Mouse (Mus musculus) thymus, postnatal 0 days (tissue): ENCODE data around the gene Rapgef1. TPM values are rescaled to one million over a fixed set of nuclear protein-coding genes. Genes with fewer than 3 reads are reported as not detected.
"Not testable (repeated sequence)": the region's sequence is repeated elsewhere in the genome, so short reads cannot be mapped to it uniquely, and the experiment has no call there.

Source experiments
- DNase-seq: peaks from one replicate; pipeline ENCODE4 v3.0.0-alpha.2; 2015; ENCODE audit warnings: low spot score
- polyA plus RNA-seq: library from polyadenylated mRNA; unstranded; fragments of >200 nt; fragmentation: Nextera tagmentation; extraction: Ambion mirVana; gene quantifications from 2 replicates; pipeline ENCODE4 v1.2.1, GENCODE M21; 2015

Gene Rapgef1
- polyA plus RNA-seq, 1 experiment from 2014 or later, result 19.1 TPM

GRCm38 (mm10) chr2:29623247-29624090 is 3.9 kb downstream of the Rapgef1 start:
- DNase-seq, result no peak

DNA sequence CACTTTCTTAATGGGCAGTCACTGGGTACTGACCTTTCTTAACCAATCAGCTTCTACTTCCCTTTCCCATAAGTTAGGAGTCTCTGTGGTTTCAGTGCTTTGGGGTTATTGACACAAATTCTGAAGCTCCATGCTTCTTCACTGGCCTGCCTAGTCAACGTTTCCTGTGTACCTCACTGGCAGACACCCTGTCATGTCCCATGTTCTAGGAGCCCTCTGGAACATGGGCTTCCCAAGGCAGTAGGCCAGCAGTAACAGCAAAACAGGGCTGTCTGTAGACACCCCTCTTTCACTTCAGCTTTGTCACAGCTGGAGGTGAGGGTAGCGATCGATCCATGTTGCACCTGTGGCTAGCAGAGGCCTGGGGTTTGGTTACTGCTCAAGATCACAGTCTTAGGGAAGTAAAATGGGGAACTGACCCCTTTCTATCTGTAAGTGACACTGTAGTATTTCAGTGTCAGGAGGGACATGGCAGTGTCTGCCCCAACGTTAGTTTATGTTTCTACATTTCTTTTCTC is 4.6 kb downstream of the Rapgef1 start:
- DNase-seq, result no peak

DNA sequence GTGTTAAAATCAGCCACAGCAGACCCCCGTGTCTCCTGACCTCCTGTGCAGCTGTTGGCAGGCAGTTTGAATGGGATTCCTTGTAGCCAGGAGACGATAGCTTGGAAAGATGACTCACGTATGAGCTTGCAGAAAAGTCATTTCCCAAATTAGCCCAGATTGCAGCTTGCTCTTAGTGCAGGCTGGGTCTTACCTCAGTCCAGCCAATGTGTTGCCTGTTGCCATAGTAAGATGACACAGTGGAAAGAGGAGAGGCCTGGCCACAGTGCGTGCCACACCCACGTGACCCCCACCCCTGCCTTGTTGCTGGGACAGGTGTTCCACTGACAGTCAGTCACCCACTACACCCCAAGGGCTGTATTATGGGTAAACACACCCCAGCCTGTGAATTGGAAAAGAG is 5.2 kb downstream of the Rapgef1 start:
- peak; percentile 42 for DNase-seq

DNA sequence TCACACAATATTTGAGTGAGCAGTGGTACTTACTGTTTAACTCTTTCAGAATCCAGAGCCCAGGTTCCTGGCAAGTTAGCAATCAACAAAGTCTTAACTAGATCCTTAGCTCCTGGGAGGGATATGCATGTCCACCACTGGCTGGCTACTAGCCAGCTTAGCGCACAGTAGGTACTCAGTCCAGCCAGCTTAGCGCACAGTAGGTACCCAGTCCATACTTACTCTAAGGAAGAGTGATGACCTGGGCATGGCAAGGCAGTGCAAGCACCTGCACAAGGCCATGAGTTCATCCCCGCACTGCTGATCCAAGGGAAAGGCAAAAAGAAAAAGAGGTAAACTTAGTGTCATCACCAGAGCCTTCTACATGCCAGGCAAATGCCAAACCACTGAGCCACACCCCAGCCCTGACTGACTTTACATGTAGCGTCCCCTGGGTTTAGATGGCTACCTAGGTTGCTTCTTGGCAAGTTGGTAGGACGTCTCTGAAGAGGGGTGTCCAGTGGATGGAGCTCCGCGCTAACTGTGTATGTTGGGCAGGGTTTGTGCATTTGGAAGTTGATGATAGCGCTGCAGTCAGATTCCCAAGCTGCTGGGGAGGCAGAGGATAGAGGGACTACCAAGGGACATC is 6.2 kb downstream of the Rapgef1 start:
- no peak for DNase-seq

DNA sequence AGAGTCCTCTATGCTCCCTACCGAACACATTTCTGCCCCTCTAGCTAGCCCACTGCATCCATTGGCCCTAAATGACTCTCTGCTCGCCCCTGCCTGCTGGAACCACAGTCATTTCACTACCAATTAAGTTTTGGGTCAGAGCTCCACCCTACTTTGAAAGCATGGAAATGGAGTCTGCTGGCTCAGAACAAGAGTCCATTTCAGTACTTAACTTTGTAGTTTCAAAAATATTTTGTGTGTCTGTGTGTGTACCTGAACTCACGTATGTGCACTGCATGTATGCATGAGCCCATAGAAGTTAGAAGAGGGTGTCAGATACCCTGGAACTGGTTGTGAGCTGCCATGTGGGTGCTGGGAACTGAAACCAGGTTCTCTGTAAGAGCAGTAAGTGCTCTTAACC is 7.8 kb downstream of the Rapgef1 start:
- DNase-seq, result no peak

DNA sequence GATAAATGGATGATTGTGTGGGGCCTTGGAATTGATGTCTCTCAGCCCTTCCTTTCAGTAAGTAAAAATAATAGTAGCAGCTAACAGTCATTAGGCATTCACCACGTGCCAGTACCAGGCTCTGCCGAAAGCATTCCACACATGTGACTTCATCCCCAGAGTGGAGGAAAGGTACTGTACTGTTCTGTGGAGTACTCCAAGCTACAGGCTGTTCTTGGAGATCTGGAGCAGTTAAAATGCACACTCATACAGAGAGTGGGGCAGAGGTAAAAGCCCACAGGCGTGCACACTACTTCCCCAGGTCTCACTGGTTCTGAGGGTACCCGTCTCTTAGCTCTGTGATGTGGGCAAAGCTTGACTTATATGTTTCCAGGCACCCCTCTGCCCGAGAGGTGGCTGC is 8.7 kb downstream of the Rapgef1 start:
- peak; percentile 29 for DNase-seq

GRCm38 (mm10) chr2:29628763-29629181 is 9.3 kb downstream of the Rapgef1 start:
- DNase-seq, result peak; percentile 58

GRCm38 (mm10) chr2:29629311-29629710 is 9.8 kb downstream of the Rapgef1 start:
- DNase-seq, result peak; percentile 35

DNA sequence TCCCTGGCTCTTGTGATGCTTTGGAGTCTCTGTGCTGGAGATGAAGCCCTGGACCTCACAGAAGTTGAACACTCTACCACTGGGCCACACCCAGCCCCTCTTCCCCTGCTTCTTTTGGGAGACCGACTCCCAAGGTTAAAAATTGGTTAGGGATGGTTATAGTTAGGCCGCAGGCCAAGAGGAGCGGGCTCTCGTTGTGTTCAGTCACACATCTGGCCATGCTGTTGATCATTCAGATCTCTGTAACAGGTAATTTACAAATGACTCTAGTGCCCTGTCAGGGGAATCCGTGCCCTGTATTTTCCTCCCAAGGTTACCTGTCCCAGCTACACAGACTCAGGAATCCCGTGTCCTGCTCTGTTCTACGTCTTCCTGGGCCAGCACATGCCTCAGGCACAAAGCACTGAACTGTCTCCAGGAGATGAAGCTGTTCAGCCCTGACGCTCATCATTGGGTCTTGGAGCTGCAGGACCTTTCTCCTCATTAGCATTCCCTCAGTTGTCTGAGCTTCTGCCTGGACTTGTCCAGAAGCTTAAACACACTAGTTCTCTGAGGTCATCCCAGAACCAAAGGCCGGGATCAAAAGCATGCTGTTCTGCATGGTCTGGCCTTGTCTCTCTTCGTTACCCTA is 10.7 kb downstream of the Rapgef1 start:
- DNase-seq, result no peak

GRCm38 (mm10) chr2:29631020-29631419 is 11.5 kb downstream of the Rapgef1 start:
- DNase-seq, result no peak

- DNase-seq, result not testable (repeated sequence)
Observed at GRCm38 (mm10) chr2:29631564-29632167, 12.1 kb downstream of the Rapgef1 start.

DNA sequence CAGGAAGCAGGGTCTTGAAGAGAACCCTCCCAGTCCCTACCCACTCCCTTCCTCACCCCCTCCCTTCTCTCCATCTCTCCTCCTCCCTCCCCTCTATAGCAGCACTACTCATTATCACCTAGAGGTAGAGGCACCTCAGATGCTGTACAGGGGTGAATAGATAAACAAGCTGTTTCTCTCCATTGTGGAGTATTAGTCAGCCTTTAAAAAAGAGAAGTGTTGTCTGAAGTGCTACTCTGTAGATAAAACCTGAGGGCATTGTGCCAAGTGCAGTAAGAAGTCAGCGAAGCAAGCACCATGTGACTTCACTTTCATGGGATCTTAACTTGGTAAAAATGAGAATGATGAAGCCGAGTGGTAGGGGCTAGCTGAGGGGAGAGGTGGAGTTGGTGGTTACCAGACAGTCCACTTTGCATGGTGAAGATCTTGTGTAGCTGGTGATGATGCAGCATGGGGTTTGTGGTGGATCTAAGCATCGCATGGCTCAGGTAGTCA is 12.7 kb downstream of the Rapgef1 start:
- DNase-seq, result peak; percentile 57

GRCm38 (mm10) chr2:29633101-29633554 is 13.6 kb downstream of the Rapgef1 start:
- no peak for DNase-seq

DNA sequence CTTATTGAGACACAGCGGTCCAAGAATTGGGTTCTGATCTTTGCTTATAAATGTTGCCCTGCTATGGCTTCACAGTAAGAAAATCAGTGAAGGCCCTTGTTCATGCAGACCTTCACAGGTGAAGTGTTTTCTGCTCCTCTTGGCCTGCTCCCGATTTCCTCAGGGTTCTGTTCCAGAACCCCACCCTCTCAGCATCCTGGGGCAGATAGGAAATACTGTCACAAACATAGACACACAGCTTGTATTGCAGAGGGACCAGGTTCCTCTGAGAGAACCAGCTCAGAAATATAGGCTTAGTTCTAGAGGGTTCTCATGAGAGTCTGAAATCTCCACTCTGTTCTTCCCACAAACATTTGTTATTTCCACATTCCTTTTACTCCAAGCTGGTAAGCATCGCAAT is 14.3 kb downstream of the Rapgef1 start:
- DNase-seq, result no peak

GRCm38 (mm10) chr2:29634541-29634940 is 15.0 kb downstream of the Rapgef1 start:
- no peak for DNase-seq

DNA sequence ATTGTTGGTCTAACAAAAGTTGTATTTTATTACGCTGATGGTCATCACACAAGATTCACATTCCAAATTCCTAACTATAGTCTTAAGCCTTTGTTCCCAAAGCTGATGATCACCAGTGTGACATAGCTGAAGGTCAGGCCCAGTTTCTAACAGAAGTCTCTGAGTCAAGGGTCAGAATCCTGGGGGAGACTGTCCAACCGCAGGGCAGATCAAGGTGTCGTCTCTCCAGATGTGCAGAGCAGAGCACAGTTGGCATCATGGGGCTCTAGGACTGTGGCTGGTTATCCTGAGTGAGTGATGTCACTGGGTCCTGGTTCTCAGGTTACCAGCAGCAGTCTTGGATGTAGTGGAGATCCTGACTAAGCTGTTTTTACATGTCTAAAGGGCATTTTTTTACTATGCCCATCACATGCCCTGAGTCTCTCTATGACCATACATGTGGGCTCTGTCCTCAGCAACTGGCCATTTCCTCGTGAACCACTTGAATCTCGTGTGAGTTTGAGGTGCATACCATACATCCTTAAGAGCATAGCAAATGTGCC is 16.5 kb downstream of the Rapgef1 start:
- DNase-seq, result no peak

GRCm38 (mm10) chr2:29637528-29637927 is 18.0 kb downstream of the Rapgef1 start:
- no peak for DNase-seq

- DNase-seq, result no peak
Observed at GRCm38 (mm10) chr2:29639377-29639776, 19.9 kb downstream of the Rapgef1 start.

DNA sequence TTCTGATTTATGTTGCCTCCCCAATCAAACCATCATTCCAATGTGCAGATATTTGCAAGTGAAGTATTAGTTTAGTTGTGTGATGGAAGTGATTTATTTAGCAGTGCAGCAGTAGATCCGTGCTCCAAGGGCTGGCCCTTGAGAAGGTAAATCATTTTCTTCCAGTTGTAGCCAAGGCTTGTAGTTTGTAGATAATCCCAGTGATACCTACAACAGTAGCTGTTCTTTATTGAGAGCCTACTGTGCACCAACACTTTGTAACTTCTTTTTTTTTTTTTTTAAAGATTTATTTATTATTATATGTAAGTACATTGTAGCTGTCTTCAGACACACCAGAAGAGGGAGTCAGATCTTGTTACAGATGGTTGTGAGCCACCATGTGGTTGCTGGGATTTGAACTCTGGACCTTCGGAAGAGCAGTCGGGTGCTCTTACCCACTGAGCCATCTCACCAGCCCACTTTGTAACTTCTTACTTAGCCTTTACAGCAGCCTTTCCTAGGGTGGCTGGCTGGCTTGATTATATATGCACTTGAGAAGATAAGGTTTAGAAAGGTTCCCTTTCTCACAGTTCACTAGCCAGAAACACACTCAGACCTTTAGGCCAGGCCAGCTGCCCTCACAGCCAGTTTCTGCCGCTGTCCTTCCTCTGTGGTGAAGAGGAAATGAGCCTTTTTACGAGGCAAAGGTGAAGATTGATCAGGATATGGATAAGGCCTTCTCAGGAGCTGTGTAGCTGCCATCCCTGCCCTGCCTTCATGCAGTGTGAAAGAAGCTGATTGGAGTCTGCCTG is 20.6 kb downstream of the Rapgef1 start:
- no peak for DNase-seq

GRCm38 (mm10) chr2:29641707-29642106 is 22.2 kb downstream of the Rapgef1 start:
- no peak for DNase-seq
